Mouse (Mus musculus) urinary bladder, postnatal 25 days (tissue): ENCODE data around the gene Dnajc12.
"Not testable (repeated sequence)": the region's sequence is repeated elsewhere in the genome, so short reads cannot be mapped to it uniquely, and the experiment has no call there.

Experiments used
- DNase-seq: peaks from one replicate; pipeline ENCODE4 v3.0.0; 2022; ENCODE audit warnings: low spot score

The Dnajc12 gene

GRCm38 (mm10) chr10:63386444-63386843 is 4.2 kb downstream of the Dnajc12 start:
- peak; percentile 67 for DNase-seq

DNA sequence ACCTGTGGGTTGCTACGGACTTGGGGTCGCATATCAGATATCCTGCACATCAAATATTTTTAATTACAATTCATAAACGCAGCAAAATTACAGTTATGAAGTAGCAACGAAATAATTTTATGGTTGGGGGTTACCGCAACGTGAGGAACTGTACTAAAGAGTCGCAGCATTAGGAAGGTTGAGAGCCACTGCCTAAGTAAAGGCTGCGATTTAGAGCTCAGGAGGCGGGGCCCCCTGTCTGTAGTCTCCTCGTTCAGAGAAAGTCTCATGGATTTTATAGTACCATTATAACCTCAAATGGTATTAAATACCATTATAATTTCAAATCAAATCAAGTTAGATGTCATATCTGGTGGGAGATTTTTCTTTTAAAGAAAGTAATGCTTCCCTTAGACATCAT is 4.7 kb downstream of the Dnajc12 start:
- DNase-seq: no peak

GRCm38 (mm10) chr10:63388948-63389347 is 6.7 kb downstream of the Dnajc12 start:
- DNase-seq: no peak

- no peak for DNase-seq
Observed at GRCm38 (mm10) chr10:63396963-63397362, 14.7 kb downstream of the Dnajc12 start.

GRCm38 (mm10) chr10:63402731-63403504 is 20.7 kb downstream of the Dnajc12 start:
- no peak for DNase-seq

GRCm38 (mm10) chr10:63403636-63404035 is 21.4 kb downstream of the Dnajc12 start:
- no peak for DNase-seq

GRCm38 (mm10) chr10:63410162-63410956 is 28.1 kb downstream of the Dnajc12 start:
- no peak for DNase-seq

- not testable (repeated sequence) for DNase-seq
Observed at GRCm38 (mm10) chr10:63411674-63412073, 29.4 kb downstream of the Dnajc12 start.

- no peak for DNase-seq
Observed at GRCm38 (mm10) chr10:63412756-63413155, 30.5 kb downstream of the Dnajc12 start.

DNA sequence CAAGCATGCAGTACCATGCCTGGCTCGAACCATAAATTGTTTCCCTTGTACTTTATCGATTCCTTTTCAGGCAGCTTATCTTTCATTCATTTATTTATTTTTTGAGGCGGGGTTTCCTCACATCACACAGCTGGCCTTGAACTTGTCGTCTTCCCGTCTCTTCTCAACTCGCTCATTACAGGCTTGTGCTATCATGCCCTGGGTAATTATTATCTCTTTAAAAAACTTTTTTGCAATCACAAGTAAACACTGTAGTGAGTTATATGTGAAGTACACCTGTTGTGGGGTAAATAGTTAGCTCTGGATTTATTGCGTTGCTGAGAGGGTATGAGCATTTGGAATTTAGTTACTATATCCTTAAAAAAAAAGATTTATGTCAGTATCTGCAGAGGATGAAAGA is 33.0 kb downstream of the Dnajc12 start:
- no peak for DNase-seq

- DNase-seq: no peak
Observed at GRCm38 (mm10) chr10:63415850-63416249, 33.6 kb downstream of the Dnajc12 start.

GRCm38 (mm10) chr10:63417061-63417460 is 34.8 kb downstream of the Dnajc12 start:
- no peak for DNase-seq

DNA sequence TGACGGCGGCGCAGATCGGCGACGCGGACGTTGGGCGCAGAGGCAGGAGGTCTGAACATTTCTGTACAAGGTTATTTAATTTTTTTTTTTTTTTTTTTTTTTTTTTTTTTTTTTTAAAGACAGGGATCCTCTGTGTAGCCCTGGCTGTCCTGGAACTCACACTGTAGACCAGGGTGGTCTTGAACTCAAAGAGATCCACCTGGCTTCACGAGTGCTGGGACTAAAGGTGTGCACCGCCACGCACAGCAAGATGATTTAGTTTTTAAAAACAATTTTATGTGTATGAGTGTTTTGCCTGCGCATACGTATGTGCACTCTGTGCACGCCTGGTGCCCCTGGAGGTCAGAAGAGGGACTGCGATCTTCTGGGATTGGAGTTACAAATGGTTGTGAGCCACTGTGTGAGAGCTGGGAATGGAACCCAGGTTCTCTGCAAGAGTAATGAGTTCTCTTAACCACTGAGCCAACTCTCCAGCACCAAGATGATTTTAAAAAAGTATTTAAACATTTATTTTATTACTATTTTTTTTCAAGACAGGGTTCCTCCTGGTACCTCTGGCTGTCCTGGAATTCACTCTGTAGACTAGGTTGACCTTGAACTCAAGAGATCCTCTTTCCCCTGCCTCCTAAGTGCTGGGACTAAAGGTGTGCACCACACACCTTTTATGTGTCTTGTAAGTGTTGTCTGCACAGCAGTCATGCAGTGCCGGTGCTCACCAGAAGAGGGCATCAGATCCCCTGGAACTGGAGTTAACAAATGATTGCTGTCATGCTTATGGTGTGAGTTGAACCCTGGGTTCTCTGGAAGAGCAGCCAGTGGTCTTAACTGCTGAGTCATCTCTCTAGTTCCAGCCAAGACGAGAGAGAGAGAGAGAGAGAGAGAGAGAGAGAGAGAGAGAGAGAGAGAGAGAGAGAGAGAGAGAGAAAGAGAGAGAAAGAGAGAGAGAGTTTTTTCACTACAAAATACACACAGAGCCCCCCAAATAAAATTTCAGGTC is 39.8 kb downstream of the Dnajc12 start, which contains the start of gene Gm7075:
Gene Gm7075, minus strand, starts transcription at position 51 of the 997 bp plus-strand sequence.
- DNase-seq: peak; percentile 26

- DNase-seq: no peak
Observed at GRCm38 (mm10) chr10:63422736-63422992, 40.4 kb downstream of the Dnajc12 start.

DNA sequence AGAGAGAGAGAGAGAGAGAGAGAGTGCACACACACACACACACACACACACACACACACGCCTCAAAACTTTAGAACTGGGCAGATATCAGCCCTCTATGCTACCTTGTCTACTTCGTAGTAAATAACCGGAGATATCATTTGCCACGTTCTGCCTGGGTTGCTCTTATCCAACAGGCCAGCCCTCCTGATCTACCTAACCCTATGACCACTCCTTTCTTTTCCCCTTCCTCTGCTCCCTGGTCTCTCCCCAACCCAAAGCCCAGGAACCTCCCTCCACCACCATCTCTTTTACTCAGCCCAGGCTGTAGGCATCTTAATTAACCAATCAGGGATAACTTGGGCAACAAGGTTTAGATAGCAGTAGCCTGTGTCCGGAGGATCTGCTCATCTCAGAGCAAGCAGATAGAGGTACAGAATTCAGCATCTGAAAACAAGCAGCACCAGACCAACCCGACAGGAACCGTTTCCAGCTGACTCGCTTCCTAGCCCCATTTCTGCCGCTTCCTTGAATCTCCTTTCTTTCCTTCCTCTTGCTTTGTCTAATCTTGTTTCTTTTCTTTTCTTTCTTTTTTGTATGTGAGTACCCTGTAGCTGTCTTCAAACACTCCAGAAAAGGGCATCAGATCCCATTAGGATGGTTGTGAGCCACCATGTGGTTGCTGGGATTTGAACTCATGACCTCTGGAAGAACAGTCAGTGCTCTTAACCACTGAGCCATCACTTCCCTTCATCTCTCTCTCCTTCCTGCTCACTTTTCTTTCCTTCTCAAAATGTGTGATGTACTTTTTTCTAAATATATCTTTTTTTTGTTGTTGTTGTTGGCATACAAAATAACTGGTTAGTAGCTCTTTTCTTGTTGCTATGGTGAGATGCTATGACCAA is 41.6 kb downstream of the Dnajc12 start:
- no peak for DNase-seq

DNA sequence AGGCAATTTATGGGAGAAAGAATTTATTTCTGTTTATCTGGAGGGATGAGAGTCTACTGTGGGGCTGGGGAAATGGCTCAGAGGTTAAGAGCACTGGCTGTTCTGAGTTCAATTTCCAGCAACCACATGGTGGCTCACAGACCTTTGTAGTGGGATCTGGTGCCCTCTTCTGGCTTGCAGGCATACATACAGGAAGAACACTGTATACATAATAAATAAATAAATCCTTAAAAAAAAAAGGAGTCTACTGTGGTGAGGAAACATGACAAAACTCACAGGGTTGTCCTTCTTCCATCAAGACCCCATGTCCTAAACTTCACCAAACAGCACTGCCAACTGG is 42.2 kb downstream of the Dnajc12 start:
- no peak for DNase-seq

- DNase-seq: no peak
Observed at GRCm38 (mm10) chr10:63427146-63427545, 44.9 kb downstream of the Dnajc12 start.

DNA sequence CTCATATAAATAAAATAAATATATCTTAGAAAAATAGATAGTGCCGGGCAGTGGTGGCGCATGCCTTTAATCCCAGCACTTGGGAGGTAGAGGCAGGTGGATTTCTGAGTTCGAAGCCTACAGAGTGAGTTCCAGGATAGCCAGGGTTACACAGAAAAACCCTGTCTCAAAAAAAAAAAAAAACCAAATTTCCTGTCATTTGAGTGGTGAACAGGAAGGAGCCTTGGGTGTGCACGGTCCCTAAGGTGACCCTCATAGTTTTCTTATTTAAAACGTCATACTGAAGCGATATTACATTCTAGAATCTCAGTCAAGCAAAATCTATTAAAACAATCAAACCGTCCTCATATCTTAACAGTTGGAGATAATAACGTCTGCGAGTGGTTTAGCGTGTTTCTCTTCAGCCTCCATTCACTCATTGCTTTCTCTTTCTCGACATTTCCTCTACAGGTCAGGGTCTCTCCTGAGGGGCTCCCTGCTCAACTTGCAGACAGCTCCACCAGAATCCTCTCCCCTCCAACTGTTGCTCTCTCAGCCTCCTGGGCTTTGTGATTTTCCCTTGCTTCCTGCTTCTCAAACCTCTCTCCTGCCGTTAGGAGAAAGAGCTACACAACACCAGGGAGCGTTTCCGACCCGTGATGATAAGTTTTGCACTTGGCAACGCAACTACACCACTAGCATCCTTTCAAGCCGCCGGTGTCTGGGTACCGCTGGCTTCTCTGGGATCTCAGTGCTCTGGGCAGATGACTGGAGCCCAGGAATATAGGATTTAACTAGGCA is 46.2 kb downstream of the Dnajc12 start:
- DNase-seq: no peak

GRCm38 (mm10) chr10:63429023-63429340 is 46.7 kb downstream of the Dnajc12 start:
- DNase-seq: no peak

DNA sequence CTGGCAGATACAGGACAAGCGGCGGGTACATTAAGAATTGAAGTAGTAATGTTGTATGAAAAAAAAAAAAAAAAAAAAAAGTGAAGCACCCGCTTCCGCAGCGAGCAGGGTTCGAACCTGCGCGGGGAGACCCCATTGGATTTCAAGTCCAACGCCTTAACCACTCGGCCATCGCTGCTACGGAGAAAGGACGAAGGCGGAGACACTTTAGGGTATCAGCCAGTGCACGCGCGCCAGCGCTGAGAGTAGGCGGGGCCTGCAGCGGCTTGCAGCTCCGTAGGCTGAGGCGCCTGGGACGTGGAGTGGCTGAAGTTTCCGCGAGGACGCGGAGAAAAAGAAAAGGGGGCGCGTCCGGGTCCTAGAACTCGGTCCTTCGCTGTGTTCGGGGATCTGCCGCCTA is 47.1 kb downstream of the Dnajc12 start:
- DNase-seq: peak; percentile 100
